Mouse (Mus musculus): ENCODE results near the gene Krt7. TPM values are rescaled to one million over a fixed set of nuclear protein-coding genes. Genes with fewer than 3 reads are reported as not detected.

Gene Krt7
- total and polyA plus RNA-seq, 3 experiments, result 0.55 to 2.5 (median 0.81) TPM

- no peak overlapping the region for H3K9ac ChIP-seq (ENCODE audit: insufficient read depth, low read depth)
- in situ Hi-C loops (cut with MboI; ENCODE audit: low pct_ligation_motif_present, low pct_unique_long_range_greater_than_20kb, low sequenced_read_pairs) (loop anchor here (5.0 kb wide), 1 partner anchor 33 kb away; no protein-coding TSS in a partner anchor), dilution Hi-C loops (cut with MboI; ENCODE audit: extremely low pct_ligation_motif_present, extremely low pct_unique_long_range_greater_than_20kb, low sequenced_read_pairs) (no loop called here)
- H3K9me3 ChIP-seq (replicated peaks; ENCODE audit: low read length), result no peaks in the 10 kb centered on the region
- H3K4me3 ChIP-seq (replicated peaks in 1 of 3; ENCODE audit: low read depth in 2 of 3, low read length in 2 of 3, poor library complexity in 1 of 3), result no peak overlapping the region
- TF ChIP-seq MXI1 (IDR thresholded peaks at IDR 0.05; ENCODE audit: low read depth, low read length) (no peak), NELFE (IDR thresholded peaks at IDR 0.05; ENCODE audit: low read depth, low read length) (no peak), MEF2A (IDR thresholded peaks at IDR 0.05; ENCODE audit: borderline replicate concordance, low read depth, low read length) (no peak), MAZ (IDR thresholded peaks at IDR 0.05; ENCODE audit: low read depth, low read length) (no peak), HCFC1 (IDR thresholded peaks at IDR 0.05; ENCODE audit: low read depth, low read length) (no peak), JUN (IDR thresholded peaks at IDR 0.05; ENCODE audit: insufficient read depth, low read depth, low read length) (no peak), IRF4 (IDR thresholded peaks at IDR 0.05; ENCODE audit: low read depth, low read length) (no peak), POLR2AphosphoS2 (IDR thresholded peaks at IDR 0.05; ENCODE audit: low read depth, low read length) (no peak), SMC3 (IDR thresholded peaks at IDR 0.05; ENCODE audit: low read depth, low read length) (no peak), TCF12 (IDR thresholded peaks at IDR 0.05; ENCODE audit: low read depth, low read length) (no peak), NRF1 (IDR thresholded peaks at IDR 0.05; ENCODE audit: low read depth, low read length) (no peak), CHD1 (IDR thresholded peaks at IDR 0.05; ENCODE audit: low read depth, low read length) (no peak), ETS1 (conservative IDR thresholded peaks at IDR 0.05; ENCODE audit: low read depth, low read length) (no peak)
- H3K4me2 ChIP-seq (ENCODE audit: insufficient read depth, low read depth, poor library complexity, severe bottlenecking), result no peak overlapping the region
- H3K36me3 ChIP-seq (replicated peaks in 1 of 2; ENCODE audit: control insufficient read depth in 1 of 2, insufficient read depth in 1 of 2, low read length in 1 of 2), result no peaks in the 10 kb centered on the region
- H3K27me3 ChIP-seq (replicated peaks), result peaks cover 76% of the 10 kb centered on the region
- H3K27ac ChIP-seq (ENCODE audit: insufficient read depth, low read depth), result no peak overlapping the region
- peaks cover 2 to 49% of the 10 kb centered on the region in 2 experiments for H3K4me1 ChIP-seq (ENCODE audit: control insufficient read depth in 1 of 2, insufficient read depth in 2 of 2)
- no peak for DNase-seq (ENCODE audit: extremely low read depth)
- H3K79me2 ChIP-seq (replicated peaks; ENCODE audit: control insufficient read depth, extremely low read depth, insufficient read depth, poor library complexity, severe bottlenecking), result no peaks in the 10 kb centered on the region
Observed at GRCm38 (mm10) chr15:101385064-101385463, 25.8 kb upstream of the Krt7 start.

GRCm38 (mm10) chr15:101387176-101387575, 23.7 kb upstream of the Krt7 start:
- Histone ChIP-seq H3K27ac (ENCODE audit: insufficient read depth, low read depth) (no peak overlapping the region), H3K36me3 (replicated peaks in 1 of 2; ENCODE audit: control insufficient read depth in 1 of 2, insufficient read depth in 1 of 2, low read length in 1 of 2) (no peaks in the 10 kb centered on the region), H3K4me3 (replicated peaks in 1 of 3; ENCODE audit: low read depth in 2 of 3, low read length in 2 of 3, poor library complexity in 1 of 3) (no peak overlapping the region), H3K4me1 (ENCODE audit: control insufficient read depth in 1 of 2, insufficient read depth in 2 of 2) (peaks cover 2 to 42% of the 10 kb centered on the region in 2 experiments; a peak in 3 of 4 replicates), H3K9me3 (replicated peaks; ENCODE audit: low read length) (no peaks in the 10 kb centered on the region), H3K4me2 (ENCODE audit: insufficient read depth, low read depth, poor library complexity, severe bottlenecking) (no peak overlapping the region), H3K79me2 (replicated peaks; ENCODE audit: control insufficient read depth, extremely low read depth, insufficient read depth, poor library complexity, severe bottlenecking) (no peaks in the 10 kb centered on the region), H3K9ac (ENCODE audit: insufficient read depth, low read depth) (no peak overlapping the region), H3K27me3 (replicated peaks) (peaks cover 69% of the 10 kb centered on the region)
- in situ Hi-C loops (cut with MboI; ENCODE audit: low pct_ligation_motif_present, low pct_unique_long_range_greater_than_20kb, low sequenced_read_pairs) (loop anchor here (5.0 kb wide), 1 partner anchor 35 kb away; no protein-coding TSS in a partner anchor), dilution Hi-C loops (cut with MboI; ENCODE audit: extremely low pct_ligation_motif_present, extremely low pct_unique_long_range_greater_than_20kb, low sequenced_read_pairs) (no loop called here)
- TF ChIP-seq CTCF (conservative IDR thresholded peaks at IDR 0.05 in 1 of 2, IDR thresholded peaks at IDR 0.05 in 1 of 2; ENCODE audit: low read depth in 2 of 2, low read length in 2 of 2), result peak in 1 of 2 experiments; percentile 65; a peak in 2 of 4 replicates
- TF ChIP-seq NELFE (IDR thresholded peaks at IDR 0.05; ENCODE audit: low read depth, low read length), result no peak
- TF ChIP-seq RAD21 (IDR thresholded peaks at IDR 0.05; ENCODE audit: low read depth, low read length), result peak; percentile 54
- TF ChIP-seq SMC3 (IDR thresholded peaks at IDR 0.05; ENCODE audit: low read depth, low read length), result peak; percentile 74
- no peak for TF ChIP-seq CHD1 (IDR thresholded peaks at IDR 0.05; ENCODE audit: low read depth, low read length)
- DNase-seq (ENCODE audit: extremely low read depth), result no peak
